Mouse (Mus musculus) limb, embryonic 14.5 days (tissue): Measurements from ENCODE around the gene Tspan4. TPM values are rescaled to one million over a fixed set of nuclear protein-coding genes. Genes with fewer than 3 reads are reported as not detected.
A peak's percentile ranks its signal among the peaks of the same experiment; 100 is the strongest.

Experiments
- ATAC-seq: fragments of 200-750 bp; cut with Nextera tagmentation; 2 replicates; pipeline ENCODE4 v1.8.0; 2017; ENCODE audit warnings: low read depth, moderate number of reproducible peaks, moderate TSS enrichment; ENCODE audit not compliant: low FRiP score
- DNase-seq: peaks from one replicate; pipeline ENCODE4 v3.0.0-alpha.2; 2015; ENCODE audit warnings: low spot score
- H3K27ac ChIP-seq: fragments of 300-500 bp; sonication (generic); replicated peaks from 2 replicates; pipeline ENCODE4 v1.5.1; 2014; ENCODE audit warnings: low read depth, mild to moderate bottlenecking, low read length, moderate library complexity, mixed read lengths
- H3K27me3 ChIP-seq: fragments of 300-500 bp; sonication (generic); 2 replicates; pipeline ENCODE4 v1.6.1; 2014; ENCODE audit warnings: low read length, mixed read lengths; ENCODE audit not compliant: control insufficient read depth, insufficient read depth
- H3K36me3 ChIP-seq: fragments of 300-500 bp; sonication (generic); 2 replicates; pipeline ENCODE4 v1.6.1; 2014; ENCODE audit warnings: mild to moderate bottlenecking, low read length, moderate library complexity, mixed read lengths; ENCODE audit not compliant: control insufficient read depth, insufficient read depth
- H3K4me1 ChIP-seq: fragments of 300-500 bp; sonication (generic); 2 replicates; pipeline ENCODE4 v1.6.1; 2014; ENCODE audit warnings: antibody characterized with exemption, low read length, mixed read lengths; ENCODE audit not compliant: control insufficient read depth, insufficient read depth
- H3K4me2 ChIP-seq: fragments of 300-500 bp; sonication (generic); replicated peaks from 2 replicates; pipeline ENCODE4 v1.6.1; 2014; ENCODE audit warnings: low read depth, mild to moderate bottlenecking, low read length, moderate library complexity; ENCODE audit not compliant: severe bottlenecking
- H3K4me3 ChIP-seq: fragments of 300-500 bp; sonication (generic); replicated peaks from 2 replicates; pipeline ENCODE4 v1.5.1; 2014; ENCODE audit warnings: low read length
- H3K9ac ChIP-seq: fragments of 300-500 bp; sonication (generic); 2 replicates; pipeline ENCODE4 v1.6.1; 2014; ENCODE audit warnings: mild to moderate bottlenecking, low read depth, low read length, moderate library complexity; ENCODE audit not compliant: severe bottlenecking
- H3K9me3 ChIP-seq: fragments of 300-500 bp; sonication (generic); 2 replicates; pipeline ENCODE4 v1.6.1; 2016; ENCODE audit warnings: low read length; ENCODE audit not compliant: control insufficient read depth
- POLR2A ChIP-seq: fragments of 200-500 bp; IDR thresholded peaks from 2 replicates; pipeline ENCODE4 v1.8.0; 2012; ENCODE audit warnings: inconsistent platforms, mild to moderate bottlenecking, moderate library complexity, borderline replicate concordance; ENCODE audit not compliant: insufficient read depth, insufficient read length; ENCODE audit errors: extremely low read depth
- WGBS: fragments of 180-500 bp; shearing (Covaris S2); extraction: QIAGEN DNeasy Blood & Tissue Kit; methylation state at CpG from one replicate; pipeline ENCODE4 v1.1.7; 2014; 5-methylcytosine and 5-hydroxymethylcytosine counted together
- polyA plus RNA-seq, 2 experiments: library from polyadenylated mRNA; depleted of rRNA in 1 of 2; stranded (reverse) in 1 of 2; unstranded in 1 of 2; fragments of >200 nt; fragmentation: Nextera tagmentation in 1 of 2; extraction: Ambion mirVana in 1 of 2; gene quantifications; 2 replicates each; pipeline versions ENCODE4 v1.2.1 to v1.2.3; 2012 to 2014

The Tspan4 gene
- polyA plus RNA-seq, 2 experiments: 77.9 to 101 TPM

DNA sequence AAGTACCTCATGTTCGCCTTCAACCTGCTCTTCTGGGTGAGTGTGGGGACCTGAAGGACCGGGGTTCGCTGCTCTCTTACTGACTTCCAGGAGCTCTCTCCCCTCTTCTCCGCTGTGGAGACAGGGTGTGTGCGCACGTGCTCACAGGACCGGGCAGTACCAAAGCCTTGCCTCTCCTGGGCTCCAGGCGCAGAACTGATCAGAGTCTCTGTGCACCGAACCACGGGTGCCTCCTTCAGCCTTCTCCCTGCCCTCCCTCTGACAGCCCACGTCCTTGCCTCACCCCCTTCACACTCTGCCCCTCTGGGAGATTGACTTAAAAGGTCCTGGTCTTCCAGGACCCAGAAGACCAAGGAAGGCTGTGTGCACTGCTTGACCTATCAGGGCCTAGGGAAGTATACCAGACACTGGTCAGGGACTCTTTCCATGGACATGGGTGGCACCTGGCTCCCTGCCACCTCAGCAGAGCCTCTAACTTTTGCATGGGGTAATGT, 7.5 kb downstream of the Tspan4 start:
- H3K4me1 ChIP-seq: peaks cover 25% of the 10 kb centered on the region
- ATAC-seq: no peak
- H3K4me3 ChIP-seq: peak overlapping the region; percentile 56
- H3K9me3 ChIP-seq: no peaks in the 10 kb centered on the region
- WGBS: 10% methylated on average over 11 of the region's 11 CpGs
- H3K9ac ChIP-seq: peak overlapping the region; percentile 50; the same call in 1 of the 2 replicates
- DNase-seq: no peak
- TF ChIP-seq POLR2A: no peak
- no peak overlapping the region for H3K27ac ChIP-seq
- peaks cover 7% of the 10 kb centered on the region; the same call in 1 of the 2 replicates for H3K27me3 ChIP-seq
- H3K36me3 ChIP-seq: no peaks in the 10 kb centered on the region
- peak overlapping the region; percentile 96 for H3K4me2 ChIP-seq

GRCm38 (mm10) chr7:141483114-141483653, 8.1 kb downstream of the Tspan4 start:
- no peak for TF ChIP-seq POLR2A
- DNase-seq (no peak), ATAC-seq (no peak)
- H3K4me3 ChIP-seq: no peak overlapping the region
- no peaks in the 10 kb centered on the region for H3K9me3 ChIP-seq
- no peak overlapping the region for H3K27ac ChIP-seq
- H3K4me2 ChIP-seq: no peak overlapping the region
- peaks cover 7% of the 10 kb centered on the region; the same call in 1 of the 2 replicates for H3K27me3 ChIP-seq
- H3K4me1 ChIP-seq: peaks cover 20% of the 10 kb centered on the region
- H3K9ac ChIP-seq: no peak overlapping the region
- WGBS: 81% methylated on average over 5 of the region's 6 CpGs
- no peaks in the 10 kb centered on the region for H3K36me3 ChIP-seq

GRCm38 (mm10) chr7:141484186-141485120, 9.4 kb downstream of the Tspan4 start:
- DNase-seq: no peak

DNA sequence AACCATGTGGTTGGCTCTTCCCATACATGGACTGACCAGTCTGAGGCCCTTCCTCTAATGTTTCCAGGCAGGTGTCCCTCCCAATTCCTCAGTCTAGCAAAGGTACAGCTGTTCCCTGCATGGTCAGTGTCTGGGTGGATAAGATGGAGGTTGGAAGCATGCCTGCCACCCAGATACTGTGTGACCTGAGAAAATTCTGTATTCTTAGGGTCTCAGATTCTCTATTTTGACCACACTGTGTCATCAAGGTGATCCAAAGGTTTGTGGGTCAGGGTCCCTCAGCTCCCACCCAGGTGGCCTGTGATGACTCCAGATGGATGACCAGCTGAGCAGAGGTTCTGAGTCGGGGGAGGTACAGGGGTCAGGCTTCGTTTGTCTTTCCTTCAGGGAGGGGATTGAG, 10.1 kb downstream of the Tspan4 start:
- TF ChIP-seq POLR2A: no peak
- H3K36me3 ChIP-seq: no peaks in the 10 kb centered on the region
- H3K27ac ChIP-seq: no peak overlapping the region
- peaks cover 7% of the 10 kb centered on the region; the same call in 1 of the 2 replicates for H3K27me3 ChIP-seq
- H3K4me2 ChIP-seq: no peak overlapping the region
- DNase-seq (no peak), ATAC-seq (no peak)
- peaks cover 20% of the 10 kb centered on the region for H3K4me1 ChIP-seq
- no peak overlapping the region for H3K9ac ChIP-seq
- H3K4me3 ChIP-seq: no peak overlapping the region
- 49% methylated on average over 2 of the region's 2 CpGs for WGBS
- H3K9me3 ChIP-seq: no peaks in the 10 kb centered on the region

More at GRCm38 (mm10) chr7:141484186-141485120, 9.4 kb downstream of the Tspan4 start:
- Histone ChIP-seq H3K27ac (no peak overlapping the region), H3K4me2 (no peak overlapping the region), H3K9me3 (no peaks in the 10 kb centered on the region), H3K4me1 (peaks cover 20% of the 10 kb centered on the region), H3K27me3 (peaks cover 7% of the 10 kb centered on the region; the same call in 1 of the 2 replicates), H3K9ac (no peak overlapping the region), H3K36me3 (no peaks in the 10 kb centered on the region), H3K4me3 (no peak overlapping the region)
- 58% methylated on average over 4 of the region's 5 CpGs for WGBS
- ATAC-seq: no peak
- no peak for TF ChIP-seq POLR2A

- Histone ChIP-seq H3K4me1 (peaks cover 20% of the 10 kb centered on the region), H3K4me3 (no peak overlapping the region), H3K27ac (no peak overlapping the region), H3K9me3 (no peaks in the 10 kb centered on the region), H3K27me3 (peaks cover 7% of the 10 kb centered on the region; the same call in 1 of the 2 replicates), H3K9ac (no peak overlapping the region), H3K4me2 (no peak overlapping the region), H3K36me3 (peaks cover 1% of the 10 kb centered on the region; the same call in 1 of the 2 replicates)
- TF ChIP-seq POLR2A: no peak
- ATAC-seq: no peak
- whole genome bisulfite sequencing: 73% methylated on average over 2 of the region's 2 CpGs
- DNase-seq: no peak
Observed at GRCm38 (mm10) chr7:141485606-141486005, 10.6 kb downstream of the Tspan4 start.
